ENCODE assay signal across 8 mouse cellular contexts in the genomic region with DNA sequence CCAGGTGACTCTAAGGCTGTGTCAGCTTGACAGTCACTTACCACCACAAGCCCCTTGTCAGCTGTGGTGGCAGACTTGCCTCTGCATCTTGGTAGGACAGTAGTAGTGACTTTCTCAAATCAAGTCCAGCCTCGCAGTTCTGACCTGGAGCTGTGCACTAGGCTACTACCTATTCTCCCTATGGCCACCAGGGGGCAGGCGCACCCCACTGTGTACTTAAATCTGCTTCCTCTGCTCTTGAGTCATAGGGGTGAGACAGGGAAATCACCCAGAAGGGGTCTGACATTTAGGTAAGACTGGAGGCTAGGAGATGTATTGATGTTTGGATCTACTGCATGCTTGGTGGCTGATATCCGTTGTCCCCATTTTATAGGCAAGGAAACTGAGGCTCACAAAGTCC. TPM values are rescaled to one million over a fixed set of nuclear protein-coding genes. Genes with fewer than 3 reads are reported as not detected.
DNase-seq lines count a peak whose midpoint lies in the region; ATAC-seq lines count a peak whose summit lies in the region.

No protein-coding gene starts in this region.

- peak; percentile 89 for ATAC-seq in CD4-positive, CD25-positive, alpha-beta regulatory T cell, adult 4 months

- DNase-seq in NIH3T3 (ENCODE audit: low read depth): peak; percentile 85
- DNase-seq in cerebellum, postnatal 14 days: peak; percentile 76 to 78
- peak; percentile 67 for DNase-seq in gastrocnemius, postnatal 10 days
- peak; percentile 76 for DNase-seq in kidney, adult 18-20 months
- peak; percentile 59 to 63 for DNase-seq in lung, adult 18-20 months
- peak; percentile 30 for DNase-seq in retina, adult 2 months (ENCODE audit: low read depth, low spot score)
- DNase-seq in thymus, postnatal 4 days: peak; percentile 75

RNA-seq across cellular contexts. Expression of a gene that starts 9.1 kb away (rescaled TPM):
- polyA plus RNA-seq in CD4-positive, CD25-positive, alpha-beta regulatory T cell, adult 4 months (2017; shearing (Covaris generic)): 10 to 100 TPM in 1 of 2 experiments, 1 to 10 TPM in 1; 6.1 to 12.7 TPM
- total RNA-seq in gastrocnemius, postnatal 10 days (2021): 10 to 100 TPM; 26.9 TPM

RNA-seq across cellular contexts. Expression of a gene that starts 14.9 kb away (rescaled TPM):
- polyA plus RNA-seq in CD4-positive, CD25-positive, alpha-beta regulatory T cell, adult 4 months (2017; shearing (Covaris generic)): not detected
- total RNA-seq in gastrocnemius, postnatal 10 days (2021): 1 to 10 TPM in 1 of 2 experiments, under 1 TPM in 1; 0.82 to 1.2 TPM

RNA-seq across cellular contexts. Expression of a gene that starts 37.6 kb away (rescaled TPM):
- 1,000 to 10,000 TPM; 3,771 to 6,921 TPM for polyA plus RNA-seq in CD4-positive, CD25-positive, alpha-beta regulatory T cell, adult 4 months (2017; shearing (Covaris generic))
- 10 to 100 TPM; 30.9 to 39.2 TPM for total RNA-seq in gastrocnemius, postnatal 10 days (2021)

RNA-seq across cellular contexts. Expression of a gene that starts 47.3 kb away (rescaled TPM):
- polyA plus RNA-seq in CD4-positive, CD25-positive, alpha-beta regulatory T cell, adult 4 months (2017; shearing (Covaris generic)): not detected
- 1 to 10 TPM; 5.4 to 6.9 TPM for total RNA-seq in gastrocnemius, postnatal 10 days (2021)

RNA-seq across cellular contexts. Expression of a gene that starts 58.8 kb away (rescaled TPM):
- 10 to 100 TPM; 36.2 to 61.7 TPM for polyA plus RNA-seq in CD4-positive, CD25-positive, alpha-beta regulatory T cell, adult 4 months (2017; shearing (Covaris generic))
- total RNA-seq in gastrocnemius, postnatal 10 days (2021): 10 to 100 TPM; 10.8 to 11.4 TPM

Comparison
In these comparisons a context has a peak if more than half of its experiments do, and no peak if none do; other contexts are left out.
1. Peak in every context shown above with its lines: DNase-seq and ATAC-seq.
2. DNase-seq: peak in every context shown above with its lines; median percentile 85 in NIH3T3; 77 in cerebellum, postnatal 14 days; 76 in kidney, adult 18-20 months; 75 in thymus, postnatal 4 days; 67 in gastrocnemius, postnatal 10 days; 61 in lung, adult 18-20 months; 30 in retina, adult 2 months.